Mouse (Mus musculus) kidney, adult 2 months (tissue): ENCODE data around the gene Clic4. TPM values are rescaled to one million over a fixed set of nuclear protein-coding genes. Genes with fewer than 3 reads are reported as not detected.

Experiments
- DNase-seq: peaks from one replicate; pipeline ENCODE4 v3.0.0; 2021
- H3K27ac ChIP-seq: fragments of 200-500 bp; 2 replicates; pipeline ENCODE4 v1.5.1; 2012; ENCODE audit warnings: low read depth, low read length, control low read depth, inconsistent platforms; ENCODE audit not compliant: insufficient read depth
- H3K27me3 ChIP-seq: fragments of 200-500 bp; replicated peaks from 2 replicates; pipeline ENCODE4 v1.6.1; 2012; ENCODE audit warnings: mild to moderate bottlenecking, moderate library complexity, low read length, inconsistent platforms; ENCODE audit not compliant: control insufficient read depth, insufficient read depth
- H3K36me3 ChIP-seq: fragments of 200-500 bp; 2 replicates; pipeline ENCODE4 v1.6.1; 2012; ENCODE audit warnings: mild to moderate bottlenecking, moderate library complexity, low read length, inconsistent platforms; ENCODE audit not compliant: control insufficient read depth, insufficient read depth
- H3K4me1 ChIP-seq: fragments of 200-500 bp; 2 replicates; pipeline ENCODE4 v1.6.1; 2011; ENCODE audit warnings: low read length; ENCODE audit not compliant: control insufficient read depth, insufficient read depth
- H3K4me3 ChIP-seq: fragments of 200-500 bp; 2 replicates; pipeline ENCODE4 v1.5.1; 2011; ENCODE audit warnings: mild to moderate bottlenecking, low read depth, low read length, control low read depth; ENCODE audit not compliant: insufficient read depth
- CTCF ChIP-seq: fragments of 200-500 bp; conservative IDR thresholded peaks from 2 replicates; pipeline ENCODE4 v1.5.1; 2011; ENCODE audit warnings: low read depth, mild to moderate bottlenecking, control low read depth, low read length, moderate library complexity, mixed read lengths; ENCODE audit not compliant: insufficient read depth, insufficient read length
- POLR2A ChIP-seq: fragments of 200-500 bp; IDR thresholded peaks from one replicate; pipeline ENCODE4 v1.6.1; 2011; ENCODE audit warnings: low read depth, low read length, control low read depth
- WGBS: fragments of 180-500 bp; shearing (Covaris S2); methylation state at CpG from one replicate; pipeline ENCODE4 v1.1.7; 2018; 5-methylcytosine and 5-hydroxymethylcytosine counted together
- polyA plus RNA-seq: library from polyadenylated mRNA; depleted of rRNA; stranded (reverse); fragments of >200 nt; gene quantifications from 2 replicates; pipeline ENCODE4 v1.2.3, GENCODE M21; 2012

Gene Clic4
- polyA plus RNA-seq, 1 experiment = 91.1 TPM

DNA sequence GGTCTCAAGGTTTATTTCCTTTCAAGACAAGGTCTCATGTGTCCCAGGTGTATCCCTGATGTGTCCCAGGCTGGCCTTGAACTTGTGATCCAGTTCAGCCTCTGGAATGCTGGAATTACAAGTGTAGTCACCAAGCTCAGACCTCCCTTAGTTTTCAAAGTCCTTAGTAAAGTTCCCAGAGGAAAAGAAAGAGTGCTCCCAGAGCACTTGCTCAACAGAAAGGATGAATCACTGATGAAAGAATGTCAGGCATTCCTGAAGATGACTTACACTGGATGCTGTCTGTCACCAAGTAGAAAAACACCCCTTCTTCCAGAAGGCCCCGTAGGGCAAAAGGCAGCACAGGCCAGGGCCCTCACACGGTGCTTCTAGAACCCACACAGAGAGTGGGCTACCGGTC is 28.6 kb upstream of the Clic4 start:
- 80% methylated on average over 3 of the region's 3 CpGs for WGBS
- no peak overlapping the region for H3K27ac ChIP-seq
- H3K36me3 ChIP-seq = no peaks in the 10 kb centered on the region
- DNase-seq = no peak
- H3K27me3 ChIP-seq = no peaks in the 10 kb centered on the region
- TF ChIP-seq CTCF = no peak
- TF ChIP-seq POLR2A = no peak
- H3K4me1 ChIP-seq = peaks cover 2% of the 10 kb centered on the region; the same call in 1 of the 2 replicates
- H3K4me3 ChIP-seq = no peak overlapping the region

DNA sequence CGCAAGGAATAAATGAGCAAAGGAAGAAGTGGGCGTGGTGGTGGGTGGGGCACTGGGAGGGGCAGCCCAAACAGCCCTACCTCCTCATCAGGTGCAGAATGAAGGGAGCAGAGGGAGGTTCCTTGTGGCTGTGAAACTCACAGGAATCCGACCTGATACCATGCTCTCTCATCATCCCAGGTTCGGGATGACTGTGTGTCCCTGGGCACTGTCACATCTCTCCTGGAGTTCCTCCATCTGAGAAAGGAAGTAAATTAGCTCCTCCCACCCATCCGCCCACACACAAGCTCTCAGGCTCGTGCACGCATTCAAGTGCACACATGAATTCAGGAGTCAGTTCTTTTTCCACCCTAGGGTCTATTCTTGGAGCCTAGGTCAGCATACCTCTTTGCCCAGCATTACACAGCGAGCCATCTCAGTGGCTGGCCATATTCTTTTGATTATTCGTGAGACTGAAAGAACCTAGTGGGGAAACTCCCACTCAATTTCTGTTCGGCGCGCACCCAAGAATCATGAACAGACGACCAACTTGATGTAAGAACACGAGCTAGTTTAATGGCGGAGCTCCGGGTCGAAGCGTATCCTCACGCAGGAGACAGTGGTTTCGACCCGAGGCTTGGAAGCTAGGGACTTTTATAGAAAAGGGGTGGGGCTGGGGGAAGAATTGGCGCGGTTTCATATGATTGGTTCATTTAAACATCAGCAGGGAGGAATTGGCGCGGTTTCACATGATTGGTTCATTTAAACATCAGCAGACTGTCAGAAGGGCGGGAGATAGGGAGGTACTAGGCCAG is 27.8 kb upstream of the Clic4 start:
- no peak for DNase-seq
- H3K4me3 ChIP-seq = no peak overlapping the region
- peaks cover 2% of the 10 kb centered on the region; the same call in 1 of the 2 replicates for H3K4me1 ChIP-seq
- TF ChIP-seq POLR2A = no peak
- no peak for TF ChIP-seq CTCF
- H3K27me3 ChIP-seq = no peaks in the 10 kb centered on the region
- H3K36me3 ChIP-seq = no peaks in the 10 kb centered on the region
- WGBS = 90% methylated on average over 26 of the region's 26 CpGs
- no peak overlapping the region for H3K27ac ChIP-seq

DNA sequence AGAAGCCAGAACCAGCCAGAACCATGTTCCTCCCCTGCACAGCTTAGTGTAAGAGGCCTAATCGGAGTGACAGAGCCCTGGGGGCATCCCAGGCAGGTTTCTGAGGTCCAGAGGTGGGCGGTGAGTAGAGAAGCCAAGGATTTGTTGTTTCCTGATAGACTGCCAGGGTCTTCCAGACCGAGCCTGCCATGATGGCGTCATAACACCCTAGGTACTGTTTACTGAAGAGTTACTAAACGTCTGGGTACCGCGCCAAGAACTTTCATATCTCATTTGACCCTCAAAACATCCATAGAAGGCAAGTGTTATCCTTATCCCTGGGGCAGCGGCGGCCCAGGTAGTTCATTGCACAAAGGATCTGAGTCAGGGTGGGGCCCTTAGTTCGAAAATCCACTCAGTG is 26.1 kb upstream of the Clic4 start:
- H3K27me3 ChIP-seq = no peaks in the 10 kb centered on the region
- H3K27ac ChIP-seq = no peak overlapping the region
- WGBS = 79% methylated on average over 10 of the region's 10 CpGs
- peaks cover 2% of the 10 kb centered on the region; the same call in 1 of the 2 replicates for H3K4me1 ChIP-seq
- no peaks in the 10 kb centered on the region for H3K36me3 ChIP-seq
- H3K4me3 ChIP-seq = no peak overlapping the region
- no peak for DNase-seq
- no peak for TF ChIP-seq POLR2A
- TF ChIP-seq CTCF = no peak

DNA sequence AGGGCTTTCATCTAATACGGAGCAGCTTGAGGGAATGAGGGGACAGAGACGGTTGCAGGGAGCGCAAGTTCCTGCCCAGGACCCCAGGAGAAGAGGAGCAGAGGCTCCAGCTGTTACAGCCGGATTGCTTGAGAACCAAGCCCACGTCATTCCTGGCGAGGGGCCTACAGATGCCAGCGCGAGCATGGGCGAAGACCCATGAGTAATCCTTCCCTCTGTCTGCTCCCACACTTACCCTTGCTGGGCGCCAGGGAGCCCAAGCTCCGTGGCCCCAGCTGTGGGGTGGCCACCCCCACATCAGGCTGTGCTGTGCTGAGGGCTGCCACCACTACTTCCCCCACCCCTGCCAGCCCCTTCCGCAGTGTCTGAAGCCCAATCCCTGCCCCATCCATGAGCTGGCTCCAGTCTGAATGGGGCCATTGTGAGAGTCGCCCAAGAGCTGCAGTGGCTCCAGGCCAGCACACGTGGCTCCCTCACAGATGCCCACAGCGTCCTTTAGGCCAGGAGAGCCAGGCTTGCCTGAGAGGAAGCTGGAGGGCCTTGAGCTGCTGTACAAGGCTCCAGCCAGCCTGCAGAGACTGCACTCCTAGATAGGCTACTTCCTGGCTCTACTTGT is 25.4 kb upstream of the Clic4 start:
- peaks cover 2% of the 10 kb centered on the region; the same call in 1 of the 2 replicates for H3K4me1 ChIP-seq
- H3K4me3 ChIP-seq = no peak overlapping the region
- H3K27me3 ChIP-seq = no peaks in the 10 kb centered on the region
- TF ChIP-seq POLR2A (no peak), CTCF (no peak)
- WGBS = 78% methylated on average over 15 of the region's 15 CpGs
- DNase-seq = no peak
- H3K36me3 ChIP-seq = no peaks in the 10 kb centered on the region
- no peak overlapping the region for H3K27ac ChIP-seq

DNA sequence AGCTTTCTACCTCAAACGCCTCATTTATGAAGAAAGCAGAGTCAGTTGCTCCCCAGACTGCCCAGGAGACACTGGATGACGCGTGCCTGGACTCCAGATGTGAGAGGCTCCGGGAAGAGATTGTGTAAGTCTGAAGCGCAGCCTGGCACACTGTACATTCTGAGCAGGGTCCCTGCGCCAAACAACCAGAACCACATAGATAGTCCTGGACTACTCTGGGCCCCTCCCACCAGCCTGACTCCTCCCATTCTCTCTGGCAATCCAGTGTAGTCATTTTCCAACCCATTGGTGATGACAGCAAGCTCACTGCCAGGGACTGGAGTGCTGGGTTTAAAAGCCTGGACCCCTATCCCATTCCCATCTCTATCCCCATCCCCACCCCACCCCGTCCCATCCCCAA is 24.5 kb upstream of the Clic4 start:
- H3K27ac ChIP-seq = no peak overlapping the region

DNA sequence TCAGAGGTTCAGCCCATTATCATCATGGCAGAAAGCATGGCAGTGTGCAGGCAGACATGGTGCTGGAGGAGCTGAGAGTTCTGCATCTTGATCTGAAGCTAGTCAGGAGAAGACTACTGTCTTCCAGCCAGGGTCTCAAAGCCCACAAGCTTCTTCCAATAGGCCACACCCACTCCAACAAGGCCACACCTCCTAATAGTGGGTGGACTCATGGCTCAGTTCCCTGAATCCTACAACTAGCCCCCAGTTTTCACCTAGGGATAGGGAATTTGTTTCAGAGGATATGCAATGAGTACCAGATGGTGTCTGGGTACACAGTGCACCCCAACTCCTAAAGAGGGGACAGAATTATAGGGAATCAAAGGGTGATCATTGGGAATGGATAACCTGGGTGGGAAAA is 24.0 kb upstream of the Clic4 start:
- Histone ChIP-seq H3K4me1 (peaks cover 8% of the 10 kb centered on the region; the same call in 1 of the 2 replicates), H3K27ac (no peak overlapping the region), H3K4me3 (no peak overlapping the region), H3K27me3 (no peaks in the 10 kb centered on the region), H3K36me3 (no peaks in the 10 kb centered on the region)
- no peak for DNase-seq
- no peak for TF ChIP-seq POLR2A
- no peak for TF ChIP-seq CTCF

More for the DNA sequence above, 24.5 kb upstream of the Clic4 start:
- WGBS = 97% methylated on average over 7 of the region's 7 CpGs
- Histone ChIP-seq H3K27me3 (no peaks in the 10 kb centered on the region), H3K4me3 (no peak overlapping the region), H3K4me1 (peaks cover 8% of the 10 kb centered on the region; the same call in 1 of the 2 replicates), H3K36me3 (no peaks in the 10 kb centered on the region)
- TF ChIP-seq CTCF = no peak
- DNase-seq = no peak

DNA sequence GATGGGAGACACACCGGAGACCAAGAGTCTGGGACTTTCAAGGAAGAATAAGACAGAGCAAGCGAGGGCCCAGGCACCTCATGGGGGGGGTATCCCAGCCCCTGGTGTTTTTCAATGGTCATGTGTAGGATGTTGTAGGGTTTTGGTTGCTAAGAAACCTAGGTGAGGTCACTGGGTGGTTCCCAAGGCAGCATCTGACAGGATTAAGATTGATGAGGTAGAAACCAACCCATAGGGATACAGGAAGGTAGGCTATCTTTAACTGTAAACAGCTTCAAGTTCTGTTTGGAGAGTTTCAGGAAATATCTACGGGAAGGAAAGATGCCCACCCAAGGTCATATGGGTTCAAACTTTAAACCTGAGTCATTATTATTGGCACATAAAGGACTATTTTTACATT is 21.2 kb upstream of the Clic4 start:
- no peaks in the 10 kb centered on the region for H3K27me3 ChIP-seq
- no peak overlapping the region for H3K27ac ChIP-seq
- H3K4me3 ChIP-seq = no peak overlapping the region
- H3K36me3 ChIP-seq = no peaks in the 10 kb centered on the region
- WGBS = 85% methylated on average over 3 of the region's 3 CpGs
- H3K4me1 ChIP-seq = peaks cover 6% of the 10 kb centered on the region; the same call in 1 of the 2 replicates
- DNase-seq = peak; percentile 57
- TF ChIP-seq CTCF (no peak), POLR2A (no peak)
